Mouse (Mus musculus) hindbrain, embryonic 14.5 days (tissue): ENCODE measurements around the gene E4f1. TPM values are rescaled to one million over a fixed set of nuclear protein-coding genes. Genes with fewer than 3 reads are reported as not detected.

Experiments used
- ATAC-seq: fragments of 200-750 bp; cut with Nextera tagmentation; 2 replicates; pipeline ENCODE4 v1.8.0; 2017; ENCODE audit warnings: moderate number of reproducible peaks, mild to moderate bottlenecking, moderate TSS enrichment, moderate library complexity; ENCODE audit not compliant: low FRiP score
- DNase-seq: peaks from one replicate; pipeline ENCODE4 v3.0.0-alpha.2; 2015; ENCODE audit warnings: low spot score
- H3K27ac ChIP-seq: fragments of 300-500 bp; sonication (generic); 2 replicates; pipeline ENCODE4 v1.5.1; 2014; ENCODE audit warnings: mild to moderate bottlenecking, moderate library complexity
- H3K27me3 ChIP-seq: fragments of 300-500 bp; sonication (generic); 2 replicates; pipeline ENCODE4 v1.6.1; 2014; ENCODE audit warnings: mild to moderate bottlenecking, low read length, mixed read lengths; ENCODE audit not compliant: control insufficient read depth, insufficient read depth
- H3K36me3 ChIP-seq: fragments of 300-500 bp; sonication (generic); replicated peaks from 2 replicates; pipeline ENCODE4 v1.6.1; 2014; ENCODE audit not compliant: control insufficient read depth, insufficient read depth
- H3K4me1 ChIP-seq: fragments of 300-500 bp; sonication (generic); replicated peaks from 2 replicates; pipeline ENCODE4 v1.6.1; 2014; ENCODE audit warnings: antibody characterized with exemption, low read length, mixed read lengths; ENCODE audit not compliant: control insufficient read depth, insufficient read depth
- H3K4me2 ChIP-seq: fragments of 300-500 bp; sonication (generic); replicated peaks from 2 replicates; pipeline ENCODE4 v1.6.1; 2014; ENCODE audit warnings: mild to moderate bottlenecking, moderate library complexity
- H3K4me3 ChIP-seq: fragments of 300-500 bp; sonication (generic); replicated peaks from 2 replicates; pipeline ENCODE4 v1.5.1; 2014; ENCODE audit warnings: mild to moderate bottlenecking, low read length
- H3K9ac ChIP-seq: fragments of 300-500 bp; sonication (generic); 2 replicates; pipeline ENCODE4 v1.6.1; 2014
- H3K9me3 ChIP-seq: fragments of 300-500 bp; sonication (generic); 2 replicates; pipeline ENCODE4 v1.6.1; 2016; ENCODE audit warnings: low read length; ENCODE audit not compliant: control insufficient read depth
- WGBS: fragments of 180-500 bp; shearing (Covaris S2); extraction: QIAGEN DNeasy Blood & Tissue Kit; methylation state at CpG from one replicate; pipeline ENCODE4 v1.1.7; 2014; 5-methylcytosine and 5-hydroxymethylcytosine counted together
- polyA plus RNA-seq: library from polyadenylated mRNA; unstranded; fragments of >200 nt; fragmentation: Nextera tagmentation; extraction: Ambion mirVana; gene quantifications from 2 replicates; pipeline ENCODE4 v1.2.1, GENCODE M21; 2014

E4f1 gene
- polyA plus RNA-seq, 1 experiment from 2014 or later, result 25.8 TPM

- H3K9me3 ChIP-seq, result no peaks in the 10 kb centered on the region
- peak within 1 kb of the TSS; percentile 87 for H3K9ac ChIP-seq
- no peaks in the 10 kb centered on the region for H3K27me3 ChIP-seq
- peaks cover 52% of the 10 kb centered on the region for H3K36me3 ChIP-seq
- peak within 1 kb of the TSS; percentile 86 for H3K4me2 ChIP-seq
- H3K4me3 ChIP-seq, result peak within 1 kb of the TSS; percentile 80
- peaks cover 18% of the 10 kb centered on the region; the same call in 1 of the 2 replicates for H3K4me1 ChIP-seq
- H3K27ac ChIP-seq, result peak within 1 kb of the TSS; percentile 90
- peak; percentile 100 for DNase-seq
- under 1% methylated on average over 64 of the region's 64 CpGs for WGBS
- peak; percentile 97 for ATAC-seq
Observed at GRCm38 (mm10) chr17:24414230-24414976, 55.7 kb downstream of the E4f1 start, which contains the start of gene Rnps1. Gene Rnps1 (plus strand): TSS chr17:24414565.

- no peaks in the 10 kb centered on the region for H3K9me3 ChIP-seq
- DNase-seq (no peak), ATAC-seq (peak; percentile 14; the same call in 1 of the 2 replicates)
- H3K27me3 ChIP-seq, result no peaks in the 10 kb centered on the region
- H3K4me3 ChIP-seq, result peak overlapping the region; percentile 80
- 34% methylated on average over 22 of the region's 22 CpGs for WGBS
- peaks cover 52% of the 10 kb centered on the region for H3K36me3 ChIP-seq
- H3K4me2 ChIP-seq, result peak overlapping the region; percentile 86
- peaks cover 18% of the 10 kb centered on the region; the same call in 1 of the 2 replicates for H3K4me1 ChIP-seq
- peak overlapping the region; percentile 62; the same call in 1 of the 2 replicates for H3K27ac ChIP-seq
- peak overlapping the region; percentile 68 for H3K9ac ChIP-seq
Observed at GRCm38 (mm10) chr17:24413557-24414211, 56.4 kb downstream of the E4f1 start.

GRCm38 (mm10) chr17:24407116-24407803, 62.9 kb downstream of the E4f1 start:
- 88% methylated on average over 12 of the region's 12 CpGs for WGBS

GRCm38 (mm10) chr17:24402371-24402770, 67.7 kb downstream of the E4f1 start:
- WGBS, result 86% methylated on average over 3 of the region's 3 CpGs
- H3K4me1 ChIP-seq, result no peaks in the 10 kb centered on the region
- H3K36me3 ChIP-seq, result peaks cover 91% of the 10 kb centered on the region

More at GRCm38 (mm10) chr17:24407116-24407803, 62.9 kb downstream of the E4f1 start:
- H3K9ac ChIP-seq, result no peak overlapping the region
- no peaks in the 10 kb centered on the region for H3K9me3 ChIP-seq
- H3K4me3 ChIP-seq, result no peak overlapping the region
- H3K4me2 ChIP-seq, result no peak overlapping the region
- H3K36me3 ChIP-seq, result peaks cover 93% of the 10 kb centered on the region
- no peak overlapping the region for H3K27ac ChIP-seq
- DNase-seq (no peak), ATAC-seq (no peak)
- no peaks in the 10 kb centered on the region for H3K27me3 ChIP-seq
- H3K4me1 ChIP-seq, result no peaks in the 10 kb centered on the region

GRCm38 (mm10) chr17:24394456-24394855, 75.7 kb downstream of the E4f1 start:
- Histone ChIP-seq H3K27me3 (no peaks in the 10 kb centered on the region), H3K4me1 (no peaks in the 10 kb centered on the region), H3K9ac (no peak overlapping the region), H3K27ac (no peak overlapping the region), H3K36me3 (peaks cover 87% of the 10 kb centered on the region), H3K4me2 (no peak overlapping the region), H3K4me3 (no peak overlapping the region), H3K9me3 (no peaks in the 10 kb centered on the region)
- DNase-seq (no peak), ATAC-seq (no peak)
- WGBS, result 90% methylated on average over 7 of the region's 7 CpGs

More at GRCm38 (mm10) chr17:24402371-24402770, 67.7 kb downstream of the E4f1 start:
- Histone ChIP-seq H3K27me3 (no peaks in the 10 kb centered on the region), H3K4me2 (no peak overlapping the region), H3K9me3 (no peaks in the 10 kb centered on the region), H3K9ac (no peak overlapping the region), H3K27ac (no peak overlapping the region), H3K4me3 (no peak overlapping the region)
- DNase-seq (no peak), ATAC-seq (no peak)

Other genes starting within 250 kb of the E4f1 start
- 8.2 and 10.1 TPM in 2 replicates for gene Tedc2, start 249.5 kb downstream of the E4f1 start, polyA plus RNA-seq
- 11.8 and 21.2 TPM in 2 replicates for gene Ccnf, start 218.8 kb downstream of the E4f1 start, polyA plus RNA-seq
- gene Abca17, start 119.2 kb downstream of the E4f1 start, polyA plus RNA-seq, result 0.63 and 1.1 TPM in 2 replicates
- 32.8 and 34.8 TPM in 2 replicates for gene Abca3, start 118.4 kb downstream of the E4f1 start, polyA plus RNA-seq
- gene Rnps1, start 55.7 kb downstream of the E4f1 start, polyA plus RNA-seq, result 278 and 280 TPM in 2 replicates
- 36.2 and 46.0 TPM in 2 replicates for gene Eci1, start 43.7 kb downstream of the E4f1 start, polyA plus RNA-seq
- gene Dnase1l2, start 27.2 kb downstream of the E4f1 start, polyA plus RNA-seq, result 3.6 and 6.0 TPM in 2 replicates
- gene Pgp, start 79 bp upstream of the E4f1 start, polyA plus RNA-seq, result 71.2 and 73.5 TPM in 2 replicates
- 0.75 TPM in 1 of 2 replicates, not detected in the other for gene Bricd5, start 3.6 kb upstream of the E4f1 start, polyA plus RNA-seq
- gene Mlst8, start 8.8 kb upstream of the E4f1 start, polyA plus RNA-seq, result 30.2 and 31.1 TPM in 2 replicates
- 45.7 and 46.8 TPM in 2 replicates for gene Caskin1, start 18.3 kb upstream of the E4f1 start, polyA plus RNA-seq
- 75.0 and 82.8 TPM in 2 replicates for gene Traf7, start 57.6 kb upstream of the E4f1 start, polyA plus RNA-seq
- 4.2 and 5.6 TPM in 2 replicates for gene Rab26, start 63.9 kb upstream of the E4f1 start, polyA plus RNA-seq
- gene Pkd1, start 79.5 kb upstream of the E4f1 start, polyA plus RNA-seq, result 28.4 and 30.4 TPM in 2 replicates
- gene Tsc2, start 162.3 kb upstream of the E4f1 start, polyA plus RNA-seq, result 74.7 and 76.7 TPM in 2 replicates
- gene Nthl1, start 162.4 kb upstream of the E4f1 start, polyA plus RNA-seq, result 7.8 and 8.2 TPM in 2 replicates
- gene Slc9a3r2, start 180.0 kb upstream of the E4f1 start, polyA plus RNA-seq, result 53.5 and 56.9 TPM in 2 replicates
- 0.83 TPM in 1 of 2 replicates, not detected in the other for gene Npw, start 188.1 kb upstream of the E4f1 start, polyA plus RNA-seq
- 22.8 and 25.6 TPM in 2 replicates for gene Zfp598, start 199.4 kb upstream of the E4f1 start, polyA plus RNA-seq
- gene Syngr3, start 219.6 kb upstream of the E4f1 start, polyA plus RNA-seq, result 178 and 220 TPM in 2 replicates
- gene Gfer, start 225.8 kb upstream of the E4f1 start, polyA plus RNA-seq, result 35.2 and 43.4 TPM in 2 replicates
- gene Noxo1, start 225.9 kb upstream of the E4f1 start, polyA plus RNA-seq, result 1.9 and 2.4 TPM in 2 replicates
- 58.3 and 64.3 TPM in 2 replicates for gene Tbl3, start 237.3 kb upstream of the E4f1 start, polyA plus RNA-seq
- not detected in 2 replicates for gene Rnf151, start 247.8 kb upstream of the E4f1 start, polyA plus RNA-seq
- gene Rps2, start 247.8 kb upstream of the E4f1 start, polyA plus RNA-seq, result 800 and 838 TPM in 2 replicates